Mouse (Mus musculus) embryo, embryonic 11 days (tissue): ENCODE measurements around the gene Mast3.
A peak's percentile ranks its signal among the peaks of the same experiment; 100 is the strongest.

Experiments used
- DNase-seq: peaks from one replicate; pipeline ENCODE4 v3.0.0-alpha.2; 2015

Mast3 gene

GRCm38 (mm10) chr8:70804481-70805206 lies at the start of gene Mast3:
Gene Mast3, minus strand, starts transcription at chr8:70805054.
- peak; percentile 93 for DNase-seq

GRCm38 (mm10) chr8:70853863-70854262 lies 49.0 kb upstream of the Mast3 start:
- DNase-seq: no peak

- DNase-seq: no peak
Measured at GRCm38 (mm10) chr8:70852595-70853231, 47.9 kb upstream of the Mast3 start.

- no peak for DNase-seq
Measured at GRCm38 (mm10) chr8:70851837-70852236, 47.0 kb upstream of the Mast3 start.

GRCm38 (mm10) chr8:70850947-70851346 lies 46.1 kb upstream of the Mast3 start:
- no peak for DNase-seq

- DNase-seq: no peak
Measured at GRCm38 (mm10) chr8:70850132-70850845, 45.4 kb upstream of the Mast3 start.

GRCm38 (mm10) chr8:70849333-70849990 lies 44.6 kb upstream of the Mast3 start:
- DNase-seq: no peak

- DNase-seq: no peak
Measured at GRCm38 (mm10) chr8:70846371-70847154, 41.7 kb upstream of the Mast3 start.

- no peak for DNase-seq
Measured at GRCm38 (mm10) chr8:70845108-70845507, 40.3 kb upstream of the Mast3 start.

GRCm38 (mm10) chr8:70844523-70844922 lies 39.7 kb upstream of the Mast3 start:
- peak; percentile 90 for DNase-seq

GRCm38 (mm10) chr8:70843941-70844340 lies 39.1 kb upstream of the Mast3 start:
- DNase-seq: no peak

GRCm38 (mm10) chr8:70843214-70843773 lies 38.4 kb upstream of the Mast3 start:
- DNase-seq: no peak

GRCm38 (mm10) chr8:70842484-70842883 lies 37.6 kb upstream of the Mast3 start:
- DNase-seq: no peak

- DNase-seq: peak; percentile 89
Measured at GRCm38 (mm10) chr8:70841147-70842072, 36.6 kb upstream of the Mast3 start.

- no peak for DNase-seq
Measured at GRCm38 (mm10) chr8:70840590-70840989, 35.7 kb upstream of the Mast3 start.

- peak; percentile 100 for DNase-seq
Measured at GRCm38 (mm10) chr8:70839408-70840351, 34.8 kb upstream of the Mast3 start, which contains the start of gene Arrdc2. Gene Arrdc2, minus strand, starts transcription at chr8:70839720.

- DNase-seq: peak; percentile 65
Measured at GRCm38 (mm10) chr8:70838654-70839407, 34.0 kb upstream of the Mast3 start.

- no peak for DNase-seq
Measured at GRCm38 (mm10) chr8:70836666-70837065, 31.8 kb upstream of the Mast3 start.

- no peak for DNase-seq
Measured at GRCm38 (mm10) chr8:70834071-70834470, 29.2 kb upstream of the Mast3 start.
